Mouse (Mus musculus) hindbrain, embryonic 14.5 days (tissue): Measurements from ENCODE around the gene Ccdc28b. TPM values are rescaled to one million over a fixed set of nuclear protein-coding genes. Genes with fewer than 3 reads are reported as not detected.

Experiments used
- polyA plus RNA-seq: library from polyadenylated mRNA; unstranded; fragments of >200 nt; fragmentation: Nextera tagmentation; extraction: Ambion mirVana; gene quantifications from 2 replicates; pipeline ENCODE4 v1.2.1, GENCODE M21; 2014

Ccdc28b gene
- polyA plus RNA-seq, 1 experiment from 2014 or later, result 128 TPM

Other genes starting within 250 kb of the Ccdc28b start
- 11.4 and 14.6 TPM in 2 replicates for gene Zbtb8a, start 245.8 kb downstream of the Ccdc28b start, polyA plus RNA-seq
- 15.0 and 17.6 TPM in 2 replicates for gene Zbtb8b, start 183.1 kb downstream of the Ccdc28b start, polyA plus RNA-seq
- gene Bsdc1, start 162.4 kb downstream of the Ccdc28b start, polyA plus RNA-seq, result 29.5 and 33.8 TPM in 2 replicates
- 0.16 and 0.46 TPM in 2 replicates for gene Tssk3, start 132.9 kb downstream of the Ccdc28b start, polyA plus RNA-seq
- gene Fam229a, start 132.8 kb downstream of the Ccdc28b start, polyA plus RNA-seq, result 0.55 and 0.78 TPM in 2 replicates
- gene Marcksl1, start 110.4 kb downstream of the Ccdc28b start, polyA plus RNA-seq, result 1,580 and 1,755 TPM in 2 replicates
- 76.0 and 79.8 TPM in 2 replicates for gene Hdac1, start 81.2 kb downstream of the Ccdc28b start, polyA plus RNA-seq
- gene Lck, start 50.3 kb downstream of the Ccdc28b start, polyA plus RNA-seq, result 10.6 and 13.0 TPM in 2 replicates
- 0.39 and 1.0 TPM in 2 replicates for gene Fam167b, start 45.4 kb downstream of the Ccdc28b start, polyA plus RNA-seq
- 226 and 227 TPM in 2 replicates for gene Eif3i, start 23.3 kb downstream of the Ccdc28b start, polyA plus RNA-seq
- gene Tmem234, start 23.3 kb downstream of the Ccdc28b start, polyA plus RNA-seq, result 166 and 188 TPM in 2 replicates
- gene Dcdc2b, start 9.7 kb downstream of the Ccdc28b start, polyA plus RNA-seq, result 2.7 and 5.4 TPM in 2 replicates
- 28.5 and 31.3 TPM in 2 replicates for gene Iqcc, start 4.8 kb downstream of the Ccdc28b start, polyA plus RNA-seq
- 48.5 and 52.9 TPM in 2 replicates for gene Txlna, start 17.1 kb upstream of the Ccdc28b start, polyA plus RNA-seq
- gene Kpna6, start 48.8 kb upstream of the Ccdc28b start, polyA plus RNA-seq, result 16.3 and 21.3 TPM in 2 replicates
- 25.6 and 29.5 TPM in 2 replicates for gene Tmem39b, start 72.9 kb upstream of the Ccdc28b start, polyA plus RNA-seq
- 120 and 125 TPM in 2 replicates for gene Khdrbs1, start 118.4 kb upstream of the Ccdc28b start, polyA plus RNA-seq
- 199 and 211 TPM in 2 replicates for gene Ptp4a2, start 187.3 kb upstream of the Ccdc28b start, polyA plus RNA-seq